Mouse (Mus musculus) hindbrain, embryonic 15.5 days (tissue): ENCODE results near the gene Srgap3. TPM values are rescaled to one million over a fixed set of nuclear protein-coding genes. Genes with fewer than 3 reads are reported as not detected.
A peak's percentile ranks its signal among the peaks of the same experiment; 100 is the strongest.

Source experiments
- ATAC-seq: fragments of 200-750 bp; cut with Nextera tagmentation; 2 replicates; pipeline ENCODE4 v1.8.0; 2017; ENCODE audit warnings: low read depth, moderate number of reproducible peaks, moderate TSS enrichment; ENCODE audit not compliant: low FRiP score
- H3K27ac ChIP-seq: fragments of 300-500 bp; sonication (generic); replicated peaks from 2 replicates; pipeline ENCODE4 v1.5.1; 2015; ENCODE audit warnings: mild to moderate bottlenecking, inconsistent platforms
- H3K27me3 ChIP-seq: fragments of 300-500 bp; sonication (generic); 2 replicates; pipeline ENCODE4 v1.6.1; 2015; ENCODE audit warnings: control low read depth, inconsistent platforms
- H3K36me3 ChIP-seq: fragments of 300-500 bp; sonication (generic); 2 replicates; pipeline ENCODE4 v1.6.1; 2015; ENCODE audit warnings: control low read depth, inconsistent platforms
- H3K4me1 ChIP-seq: fragments of 300-500 bp; sonication (generic); replicated peaks from 2 replicates; pipeline ENCODE4 v1.6.1; 2015; ENCODE audit warnings: control low read depth, inconsistent platforms
- H3K4me2 ChIP-seq: fragments of 300-500 bp; sonication (generic); 2 replicates; pipeline ENCODE4 v1.6.1; 2015; ENCODE audit warnings: moderate library complexity, mild to moderate bottlenecking, inconsistent platforms
- H3K4me3 ChIP-seq: fragments of 300-500 bp; sonication (generic); 2 replicates; pipeline ENCODE4 v1.5.1; 2015; ENCODE audit warnings: mild to moderate bottlenecking, inconsistent platforms
- H3K9ac ChIP-seq: fragments of 300-500 bp; sonication (generic); 2 replicates; pipeline ENCODE4 v1.6.1; 2015; ENCODE audit warnings: inconsistent platforms
- H3K9me3 ChIP-seq: fragments of 300-500 bp; sonication (generic); 2 replicates; pipeline ENCODE4 v1.6.1; 2016; ENCODE audit warnings: control low read depth, inconsistent platforms
- WGBS: fragments of 180-500 bp; shearing (Covaris S2); methylation state at CpG from one replicate; pipeline ENCODE4 v1.1.7; 2015; 5-methylcytosine and 5-hydroxymethylcytosine counted together
- polyA plus RNA-seq: library from polyadenylated mRNA; unstranded; fragments of >200 nt; fragmentation: Nextera tagmentation; extraction: Ambion mirVana; gene quantifications from 2 replicates; pipeline ENCODE4 v1.2.1, GENCODE M21; 2015

The Srgap3 gene
- polyA plus RNA-seq, 1 experiment from 2014 or later = 30.5 TPM

GRCm38 (mm10) chr6:112946021-112946811 lies 850 bp downstream of the Srgap3 start:
- Histone ChIP-seq H3K9me3 (no peaks in the 10 kb centered on the region), H3K4me1 (peaks cover 46% of the 10 kb centered on the region), H3K36me3 (no peaks in the 10 kb centered on the region), H3K27ac (peak overlapping the region; percentile 96), H3K4me2 (peak overlapping the region; percentile 66), H3K27me3 (no peaks in the 10 kb centered on the region), H3K9ac (peak overlapping the region; percentile 90), H3K4me3 (peak overlapping the region; percentile 81)
- WGBS = 1% methylated on average over 12 of the region's 12 CpGs
- peak; percentile 13; the same call in 1 of the 2 replicates for ATAC-seq

GRCm38 (mm10) chr6:112945181-112945751 lies 1.8 kb downstream of the Srgap3 start:
- H3K36me3 ChIP-seq = no peaks in the 10 kb centered on the region
- peaks cover 53% of the 10 kb centered on the region for H3K4me1 ChIP-seq
- peak overlapping the region; percentile 96 for H3K27ac ChIP-seq
- no peaks in the 10 kb centered on the region for H3K27me3 ChIP-seq
- peak overlapping the region; percentile 66 for H3K4me2 ChIP-seq
- H3K9me3 ChIP-seq = no peaks in the 10 kb centered on the region
- peak overlapping the region; percentile 90 for H3K9ac ChIP-seq
- WGBS = 4% methylated on average over 14 of the region's 14 CpGs
- H3K4me3 ChIP-seq = peak overlapping the region; percentile 81
- 0 out of 2 replicates have a peak, but pooled peaks have one; percentile 27 for ATAC-seq

- H3K9me3 ChIP-seq = no peaks in the 10 kb centered on the region
- WGBS = 17% methylated on average over 9 of the region's 9 CpGs
- peak overlapping the region; percentile 66 for H3K4me2 ChIP-seq
- H3K9ac ChIP-seq = 0 out of 2 replicates have a peak overlapping the region, but pooled peaks have one; percentile 90
- H3K4me1 ChIP-seq = peaks cover 61% of the 10 kb centered on the region
- peak overlapping the region; percentile 96 for H3K27ac ChIP-seq
- no peak for ATAC-seq
- peak overlapping the region; percentile 81 for H3K4me3 ChIP-seq
- H3K27me3 ChIP-seq = no peaks in the 10 kb centered on the region
- no peaks in the 10 kb centered on the region for H3K36me3 ChIP-seq
These were observed 3.3 kb downstream of the Srgap3 start for GRCm38 (mm10) chr6:112943596-112944245.

- WGBS = 67% methylated on average over 9 of the region's 9 CpGs
- ATAC-seq = no peak
- Histone ChIP-seq H3K27me3 (no peaks in the 10 kb centered on the region), H3K9ac (no peak overlapping the region), H3K27ac (no peak overlapping the region), H3K4me3 (no peak overlapping the region), H3K4me1 (peaks cover 53% of the 10 kb centered on the region), H3K4me2 (0 out of 2 replicates have a peak overlapping the region, but pooled peaks have one; percentile 3), H3K9me3 (no peaks in the 10 kb centered on the region), H3K36me3 (no peaks in the 10 kb centered on the region)
These were observed 7.8 kb downstream of the Srgap3 start for GRCm38 (mm10) chr6:112939281-112939680.

GRCm38 (mm10) chr6:112937791-112938190 lies 9.3 kb downstream of the Srgap3 start:
- H3K27me3 ChIP-seq = no peaks in the 10 kb centered on the region
- ATAC-seq = no peak
- H3K9ac ChIP-seq = no peak overlapping the region
- no peaks in the 10 kb centered on the region for H3K9me3 ChIP-seq
- H3K36me3 ChIP-seq = no peaks in the 10 kb centered on the region
- no peak overlapping the region for H3K27ac ChIP-seq
- no peak overlapping the region for H3K4me3 ChIP-seq
- peaks cover 46% of the 10 kb centered on the region for H3K4me1 ChIP-seq
- WGBS = 68% methylated on average over 2 of the region's 2 CpGs
- H3K4me2 ChIP-seq = no peak overlapping the region

- Histone ChIP-seq H3K36me3 (no peaks in the 10 kb centered on the region), H3K9me3 (no peaks in the 10 kb centered on the region), H3K9ac (no peak overlapping the region), H3K4me1 (peaks cover 57% of the 10 kb centered on the region), H3K27me3 (no peaks in the 10 kb centered on the region), H3K4me3 (no peak overlapping the region), H3K4me2 (no peak overlapping the region), H3K27ac (no peak overlapping the region)
- ATAC-seq = no peak
- WGBS = 84% methylated on average over 1 of the region's 1 CpGs
These were observed 12.6 kb downstream of the Srgap3 start for GRCm38 (mm10) chr6:112934501-112934900.

GRCm38 (mm10) chr6:112932611-112933010 lies 14.5 kb downstream of the Srgap3 start:
- no peaks in the 10 kb centered on the region for H3K36me3 ChIP-seq
- no peaks in the 10 kb centered on the region for H3K27me3 ChIP-seq
- H3K4me3 ChIP-seq = no peak overlapping the region
- H3K9me3 ChIP-seq = no peaks in the 10 kb centered on the region
- no peak overlapping the region for H3K27ac ChIP-seq
- no peak for ATAC-seq
- no peak overlapping the region for H3K4me2 ChIP-seq
- no peak overlapping the region for H3K9ac ChIP-seq
- peaks cover 63% of the 10 kb centered on the region for H3K4me1 ChIP-seq
- 14% methylated on average over 8 of the region's 8 CpGs for WGBS

GRCm38 (mm10) chr6:112930011-112930451 lies 17.0 kb downstream of the Srgap3 start:
- peaks cover 83% of the 10 kb centered on the region for H3K4me1 ChIP-seq
- WGBS = 4% methylated on average over 5 of the region's 5 CpGs
- peak overlapping the region; percentile 67 for H3K27ac ChIP-seq
- peak; percentile 74 for ATAC-seq
- H3K27me3 ChIP-seq = no peaks in the 10 kb centered on the region
- H3K36me3 ChIP-seq = no peaks in the 10 kb centered on the region
- 0 out of 2 replicates have a peak overlapping the region, but pooled peaks have one; percentile 0 for H3K4me3 ChIP-seq
- peak overlapping the region; percentile 45 for H3K4me2 ChIP-seq
- H3K9me3 ChIP-seq = no peaks in the 10 kb centered on the region
- no peak overlapping the region for H3K9ac ChIP-seq

GRCm38 (mm10) chr6:112929291-112929984 lies 17.6 kb downstream of the Srgap3 start:
- Histone ChIP-seq H3K36me3 (no peaks in the 10 kb centered on the region), H3K9me3 (no peaks in the 10 kb centered on the region), H3K4me1 (peaks cover 89% of the 10 kb centered on the region), H3K27me3 (no peaks in the 10 kb centered on the region), H3K9ac (no peak overlapping the region), H3K27ac (peak overlapping the region; percentile 67), H3K4me2 (peak overlapping the region; percentile 45), H3K4me3 (no peak overlapping the region)
- no peak for ATAC-seq
- WGBS = 61% methylated on average over 6 of the region's 6 CpGs

- H3K27ac ChIP-seq = peak overlapping the region; percentile 67; the same call in 1 of the 2 replicates
- WGBS = 60% methylated on average over 6 of the region's 6 CpGs
These were observed 18.2 kb downstream of the Srgap3 start for GRCm38 (mm10) chr6:112928841-112929240.

GRCm38 (mm10) chr6:112927341-112927740 lies 19.7 kb downstream of the Srgap3 start:
- ATAC-seq = no peak
- Histone ChIP-seq H3K27me3 (no peaks in the 10 kb centered on the region), H3K9me3 (no peaks in the 10 kb centered on the region), H3K27ac (no peak overlapping the region), H3K9ac (no peak overlapping the region), H3K36me3 (no peaks in the 10 kb centered on the region), H3K4me1 (peaks cover 86% of the 10 kb centered on the region), H3K4me2 (no peak overlapping the region), H3K4me3 (no peak overlapping the region)
- 47% methylated on average over 5 of the region's 5 CpGs for WGBS

More at GRCm38 (mm10) chr6:112928841-112929240, 18.2 kb downstream of the Srgap3 start:
- ATAC-seq = no peak
- no peak overlapping the region for H3K4me3 ChIP-seq
- H3K9me3 ChIP-seq = no peaks in the 10 kb centered on the region
- H3K4me2 ChIP-seq = no peak overlapping the region
- H3K4me1 ChIP-seq = peaks cover 95% of the 10 kb centered on the region
- no peaks in the 10 kb centered on the region for H3K27me3 ChIP-seq
- H3K9ac ChIP-seq = no peak overlapping the region
- no peaks in the 10 kb centered on the region for H3K36me3 ChIP-seq
